Mouse (Mus musculus) forebrain, embryonic 15.5 days (tissue): Measurements from ENCODE around the gene Igsf6. TPM values are rescaled to one million over a fixed set of nuclear protein-coding genes. Genes with fewer than 3 reads are reported as not detected.
"Not testable (repeated sequence)": the region's sequence is repeated elsewhere in the genome, so short reads cannot be mapped to it uniquely, and the experiment has no call there.

Experiments used
- ATAC-seq: fragments of 200-750 bp; cut with Nextera tagmentation; replicated peaks from 2 replicates; pipeline ENCODE4 v1.8.0; 2017; ENCODE audit warnings: mild to moderate bottlenecking, moderate TSS enrichment, moderate library complexity
- H3K27ac ChIP-seq: fragments of 300-500 bp; sonication (generic); replicated peaks from 2 replicates; pipeline ENCODE4 v1.5.1; 2015; ENCODE audit warnings: mild to moderate bottlenecking, inconsistent platforms
- H3K27me3 ChIP-seq: fragments of 300-500 bp; sonication (generic); 2 replicates; pipeline ENCODE4 v1.6.1; 2015; ENCODE audit warnings: inconsistent platforms
- H3K36me3 ChIP-seq: fragments of 300-500 bp; sonication (generic); 2 replicates; pipeline ENCODE4 v1.6.1; 2015; ENCODE audit warnings: mild to moderate bottlenecking, inconsistent platforms
- H3K4me1 ChIP-seq: fragments of 300-500 bp; sonication (generic); 2 replicates; pipeline ENCODE4 v1.6.1; 2015; ENCODE audit warnings: inconsistent platforms
- H3K4me2 ChIP-seq: fragments of 300-500 bp; sonication (generic); replicated peaks from 2 replicates; pipeline ENCODE4 v1.6.1; 2015; ENCODE audit warnings: mild to moderate bottlenecking, inconsistent platforms
- H3K4me3 ChIP-seq: fragments of 300-500 bp; sonication (generic); 2 replicates; pipeline ENCODE4 v1.5.1; 2015; ENCODE audit warnings: mild to moderate bottlenecking, inconsistent platforms
- H3K9ac ChIP-seq: fragments of 300-500 bp; sonication (generic); replicated peaks from 2 replicates; pipeline ENCODE4 v1.6.1; 2015; ENCODE audit warnings: mild to moderate bottlenecking, inconsistent platforms
- H3K9me3 ChIP-seq: fragments of 300-500 bp; sonication (generic); 2 replicates; pipeline ENCODE4 v1.6.1; 2016; ENCODE audit warnings: inconsistent platforms
- WGBS: fragments of 180-500 bp; shearing (Covaris S2); methylation state at CpG from one replicate; pipeline ENCODE4 v1.1.7; 2015; ENCODE audit warnings: mixed read lengths; 5-methylcytosine and 5-hydroxymethylcytosine counted together
- polyA plus RNA-seq: library from polyadenylated mRNA; unstranded; fragments of >200 nt; fragmentation: Nextera tagmentation; extraction: Ambion mirVana; gene quantifications from 2 replicates; pipeline ENCODE4 v1.2.1, GENCODE M21; 2015

The Igsf6 gene
- polyA plus RNA-seq, 1 experiment from 2014 or later, result 0.79 TPM

GRCm38 (mm10) chr7:121045671-121046453 is 28.5 kb downstream of the Igsf6 start:
- Histone ChIP-seq H3K9ac (no peak overlapping the region), H3K4me1 (peaks cover 7% of the 10 kb centered on the region; the same call in 1 of the 2 replicates)

DNA sequence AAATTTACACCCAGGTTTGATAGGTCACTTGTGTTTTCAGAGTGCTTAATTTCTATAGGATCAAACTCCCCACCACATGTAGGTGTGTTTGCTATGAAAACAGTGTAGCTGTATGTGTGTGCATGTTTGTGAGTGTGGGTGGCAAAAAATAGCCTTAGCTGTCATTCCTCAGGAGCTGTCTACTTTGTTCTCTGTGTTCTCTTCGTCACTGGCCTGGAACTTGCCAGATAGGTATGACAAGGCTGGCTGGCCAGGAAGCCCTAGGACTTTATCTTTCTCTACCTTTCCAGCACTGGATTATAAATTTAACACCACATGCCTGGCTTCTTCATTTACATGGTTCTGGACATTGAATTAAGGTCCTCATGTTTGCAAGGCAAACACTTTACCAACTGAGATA is 30.1 kb downstream of the Igsf6 start:
- Histone ChIP-seq H3K4me3 (no peak overlapping the region), H3K27ac (no peak overlapping the region), H3K4me1 (peaks cover 15% of the 10 kb centered on the region), H3K9me3 (no peaks in the 10 kb centered on the region), H3K27me3 (no peaks in the 10 kb centered on the region), H3K9ac (no peak overlapping the region), H3K36me3 (peaks cover 9% of the 10 kb centered on the region; the same call in 1 of the 2 replicates), H3K4me2 (no peak overlapping the region)
- no peak for ATAC-seq
- 90% methylated on average over 1 of the region's 1 CpGs for WGBS

More at GRCm38 (mm10) chr7:121045671-121046453, 28.5 kb downstream of the Igsf6 start:
- H3K4me2 ChIP-seq, result no peak overlapping the region
- no peaks in the 10 kb centered on the region for H3K27me3 ChIP-seq
- H3K36me3 ChIP-seq, result peaks cover 12% of the 10 kb centered on the region; the same call in 1 of the 2 replicates
- ATAC-seq, result no peak
- H3K9me3 ChIP-seq, result no peaks in the 10 kb centered on the region
- H3K4me3 ChIP-seq, result no peak overlapping the region
- 96% methylated on average over 6 of the region's 6 CpGs for WGBS
- no peak overlapping the region for H3K27ac ChIP-seq

DNA sequence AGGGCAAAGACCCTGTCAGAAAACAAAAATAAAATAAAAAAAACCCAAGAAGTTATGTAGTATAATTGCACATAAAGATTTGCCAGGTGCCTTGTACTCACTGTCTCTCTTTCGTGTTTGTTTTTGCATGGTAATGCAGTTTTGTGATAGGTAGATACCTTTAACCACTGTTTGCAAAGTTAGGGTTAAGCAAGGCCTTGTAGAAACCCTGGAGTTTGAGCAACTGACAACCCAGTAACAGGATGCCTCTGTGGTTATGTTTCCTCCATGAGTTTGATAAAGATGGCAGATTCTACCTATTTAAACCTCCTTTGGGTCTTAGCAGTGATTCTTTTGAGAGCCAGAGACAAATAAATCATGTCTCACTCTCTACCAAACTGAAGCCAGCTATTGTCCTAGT is 30.9 kb downstream of the Igsf6 start:
- Histone ChIP-seq H3K27ac (no peak overlapping the region), H3K4me2 (no peak overlapping the region), H3K9me3 (no peaks in the 10 kb centered on the region), H3K4me3 (no peak overlapping the region), H3K36me3 (peaks cover 6% of the 10 kb centered on the region; the same call in 1 of the 2 replicates), H3K9ac (no peak overlapping the region), H3K27me3 (no peaks in the 10 kb centered on the region), H3K4me1 (peaks cover 18% of the 10 kb centered on the region)
- ATAC-seq, result no peak
- 100% methylated on average over 1 of the region's 1 CpGs for WGBS

DNA sequence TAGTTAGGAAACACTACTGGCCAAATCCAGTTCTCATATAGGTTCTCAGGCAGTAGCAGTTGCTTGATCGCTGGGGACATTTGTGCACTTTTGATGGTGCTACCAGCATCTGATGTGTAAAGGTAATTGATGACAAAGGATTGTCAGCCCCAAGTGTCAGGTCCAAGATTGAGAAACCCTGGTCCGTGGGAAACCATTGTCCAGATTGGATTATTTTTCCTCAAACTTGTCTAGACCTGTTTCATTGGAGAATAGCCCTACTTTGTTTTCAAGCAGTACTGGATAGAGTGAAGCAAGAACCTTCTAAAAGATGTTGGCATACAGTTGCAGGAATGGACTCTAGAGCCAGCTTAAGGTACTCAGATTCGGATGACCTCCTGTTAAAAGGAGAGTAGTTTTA is 31.4 kb downstream of the Igsf6 start:
- Histone ChIP-seq H3K27ac (no peak overlapping the region), H3K4me3 (no peak overlapping the region), H3K36me3 (peaks cover 1% of the 10 kb centered on the region; the same call in 1 of the 2 replicates), H3K4me2 (no peak overlapping the region), H3K9me3 (no peaks in the 10 kb centered on the region), H3K27me3 (no peaks in the 10 kb centered on the region), H3K4me1 (peaks cover 21% of the 10 kb centered on the region), H3K9ac (no peak overlapping the region)
- no peak for ATAC-seq
- WGBS, result 90% methylated on average over 3 of the region's 3 CpGs

DNA sequence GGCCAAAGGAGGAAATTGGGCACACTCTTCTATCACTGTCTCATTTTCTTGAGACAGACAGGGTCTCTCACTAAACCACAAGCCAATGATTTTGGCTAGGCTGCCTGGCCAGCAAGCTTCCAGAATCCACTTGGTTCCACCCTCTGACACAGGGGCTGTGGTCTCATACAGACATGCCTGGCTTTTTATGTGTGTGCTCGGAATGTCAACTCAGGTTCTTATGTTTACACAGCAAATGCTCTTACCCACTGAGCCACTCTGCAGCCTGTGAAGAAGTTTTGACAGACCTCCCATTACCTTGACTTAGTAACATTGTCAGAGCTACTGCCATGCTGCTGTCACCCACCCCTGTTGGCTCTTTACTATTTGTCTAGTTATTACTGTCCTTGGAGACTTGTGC is 32.4 kb downstream of the Igsf6 start:
- no peak for ATAC-seq
- Histone ChIP-seq H3K36me3 (no peaks in the 10 kb centered on the region), H3K4me1 (peaks cover 31% of the 10 kb centered on the region), H3K9ac (no peak overlapping the region), H3K27ac (no peak overlapping the region), H3K27me3 (no peaks in the 10 kb centered on the region), H3K9me3 (no peaks in the 10 kb centered on the region), H3K4me3 (no peak overlapping the region), H3K4me2 (no peak overlapping the region)
- WGBS, result 74% methylated on average over 1 of the region's 1 CpGs

GRCm38 (mm10) chr7:121040595-121040994 is 33.8 kb downstream of the Igsf6 start:
- WGBS, result 93% methylated on average over 4 of the region's 4 CpGs
- H3K4me2 ChIP-seq, result no peak overlapping the region
- no peaks in the 10 kb centered on the region for H3K9me3 ChIP-seq
- H3K27me3 ChIP-seq, result no peaks in the 10 kb centered on the region
- H3K4me1 ChIP-seq, result peaks cover 44% of the 10 kb centered on the region
- no peak overlapping the region for H3K9ac ChIP-seq
- no peak for ATAC-seq
- H3K4me3 ChIP-seq, result no peak overlapping the region
- no peak overlapping the region for H3K27ac ChIP-seq
- H3K36me3 ChIP-seq, result no peaks in the 10 kb centered on the region

DNA sequence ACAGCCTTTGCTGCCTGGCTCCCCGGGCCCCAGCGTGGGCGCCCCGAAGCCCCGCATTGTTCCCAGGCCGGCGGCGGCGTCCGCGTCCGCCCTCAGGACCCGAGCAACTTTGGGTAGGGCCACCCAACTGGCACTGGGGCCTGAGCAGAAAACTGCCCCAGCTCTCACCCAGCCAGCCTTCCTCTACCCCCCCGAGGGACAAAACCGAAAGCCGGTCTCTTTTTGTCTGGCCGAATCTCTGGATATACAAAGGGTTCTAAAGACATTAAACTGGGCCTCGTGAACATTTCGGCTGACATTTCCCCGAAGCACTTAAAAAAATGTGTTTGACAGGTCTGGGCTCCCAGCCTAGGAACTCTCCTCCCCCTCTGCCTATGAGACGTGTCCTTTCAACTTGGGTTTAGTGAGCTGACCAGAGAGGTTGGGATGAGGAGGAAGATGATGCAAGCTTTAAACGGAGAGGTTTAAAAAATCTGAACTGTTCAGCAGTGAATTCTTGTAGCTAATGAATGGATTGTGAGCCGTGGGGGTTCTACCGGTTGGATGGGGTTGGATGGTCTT is 39.1 kb downstream of the Igsf6 start:
- Histone ChIP-seq H3K4me2 (peak overlapping the region; percentile 62), H3K27ac (peak overlapping the region; percentile 97), H3K4me3 (peak overlapping the region; percentile 76), H3K27me3 (peaks cover 10% of the 10 kb centered on the region), H3K9me3 (no peaks in the 10 kb centered on the region), H3K36me3 (no peaks in the 10 kb centered on the region), H3K4me1 (peaks cover 39% of the 10 kb centered on the region), H3K9ac (peak overlapping the region; percentile 93)
- ATAC-seq, result peak; percentile 51
- under 1% methylated on average over 23 of the region's 24 CpGs for WGBS

- 0% methylated on average over 44 of the region's 63 CpGs for WGBS
- Histone ChIP-seq H3K27me3 (peaks cover 10% of the 10 kb centered on the region), H3K36me3 (no peaks in the 10 kb centered on the region), H3K9me3 (no peaks in the 10 kb centered on the region), H3K4me2 (peak overlapping the region; percentile 62), H3K27ac (peak overlapping the region; percentile 97), H3K4me1 (peaks cover 34% of the 10 kb centered on the region), H3K9ac (peak overlapping the region; percentile 93), H3K4me3 (peak overlapping the region; percentile 76)
- peak; percentile 81 for ATAC-seq
These were observed 39.7 kb downstream of the Igsf6 start for GRCm38 (mm10) chr7:121034701-121035141.

DNA sequence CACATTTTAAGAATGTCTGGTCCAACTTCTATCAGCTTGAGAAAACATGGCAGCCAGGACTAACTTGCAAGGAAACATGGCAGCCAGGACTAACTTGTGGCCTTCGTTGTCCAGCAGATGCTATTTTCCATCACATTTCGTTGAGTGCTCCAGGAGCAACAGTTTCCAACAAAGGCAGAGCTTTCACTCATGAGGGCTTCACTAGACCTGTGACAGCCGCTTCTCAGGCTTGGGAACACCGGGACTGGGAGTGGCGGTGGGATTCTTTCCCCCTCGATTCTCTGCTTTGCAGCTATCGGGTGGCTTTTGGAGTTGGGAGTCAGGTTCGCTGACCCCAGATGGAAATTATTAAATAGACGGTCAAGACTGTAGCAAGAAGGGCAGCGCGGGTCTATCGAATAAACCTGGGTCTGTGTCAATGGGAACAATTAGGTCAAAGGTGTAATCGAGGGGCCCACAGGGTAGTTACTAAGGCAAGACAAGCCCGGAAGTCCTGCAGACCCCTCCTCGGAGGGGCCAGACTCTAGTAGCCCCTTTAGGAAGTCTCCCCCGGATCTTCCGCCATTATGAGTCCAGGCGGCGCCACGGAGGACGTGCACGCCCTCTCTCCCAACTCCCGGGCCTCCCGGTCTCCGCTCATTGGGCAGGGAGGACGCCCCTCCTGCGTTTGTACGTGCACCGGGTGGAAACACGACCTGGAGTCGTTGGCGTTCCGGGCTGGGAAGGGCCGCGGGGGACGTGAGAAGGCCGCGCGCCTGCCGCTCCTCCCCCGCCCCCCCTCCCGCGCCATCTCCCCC is 40.3 kb downstream of the Igsf6 start, which contains the start of gene Mettl9:
Gene Mettl9 (plus strand): TSS at position 590 of the 797 bp plus-strand sequence.
- peaks cover 33% of the 10 kb centered on the region for H3K4me1 ChIP-seq
- peak; percentile 98 for ATAC-seq
- no peaks in the 10 kb centered on the region for H3K36me3 ChIP-seq
- peak within 1 kb of the TSS; percentile 62 for H3K4me2 ChIP-seq
- H3K4me3 ChIP-seq, result peak within 1 kb of the TSS; percentile 76
- H3K27ac ChIP-seq, result peak within 1 kb of the TSS; percentile 97
- 3% methylated on average over 35 of the region's 43 CpGs for WGBS
- peak within 1 kb of the TSS; percentile 93 for H3K9ac ChIP-seq
- no peaks in the 10 kb centered on the region for H3K9me3 ChIP-seq
- H3K27me3 ChIP-seq, result peaks cover 10% of the 10 kb centered on the region

DNA sequence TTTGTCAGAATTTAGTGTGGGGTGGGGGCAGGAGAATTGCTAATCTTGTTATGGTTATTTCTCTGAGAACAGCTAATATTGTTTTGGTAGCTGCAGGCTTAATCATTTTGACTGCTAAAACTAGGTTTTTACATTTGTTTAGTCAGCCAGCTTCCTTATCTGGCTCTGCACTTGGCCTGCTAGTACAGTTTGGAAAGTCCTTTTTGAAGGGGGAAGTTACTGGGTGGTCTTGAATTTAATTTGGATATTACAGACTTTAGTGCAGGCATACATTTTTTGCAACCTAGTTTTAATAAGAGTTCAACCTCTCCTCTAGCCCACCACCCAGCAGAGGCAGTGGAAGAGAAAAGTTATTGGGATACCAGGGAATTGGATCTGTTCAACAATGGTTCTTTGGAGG is 44.4 kb downstream of the Igsf6 start:
- not testable (repeated sequence) for ATAC-seq

GRCm38 (mm10) chr7:121026300-121026699 is 48.1 kb downstream of the Igsf6 start:
- WGBS, result 67% methylated on average over 3 of the region's 3 CpGs
- Histone ChIP-seq H3K36me3 (no peaks in the 10 kb centered on the region), H3K4me2 (no peak overlapping the region), H3K4me3 (no peak overlapping the region), H3K4me1 (no peaks in the 10 kb centered on the region), H3K9ac (no peak overlapping the region), H3K27me3 (0 out of 2 replicates have a peak, but pooled peaks cover 8% of the 10 kb centered on the region), H3K9me3 (no peaks in the 10 kb centered on the region), H3K27ac (no peak overlapping the region)
- no peak for ATAC-seq

More for the DNA sequence above, 44.4 kb downstream of the Igsf6 start:
- H3K27me3 ChIP-seq, result peaks cover 18% of the 10 kb centered on the region
- H3K9ac ChIP-seq, H3K4me1 ChIP-seq, H3K36me3 ChIP-seq, H3K4me3 ChIP-seq, H3K9me3 ChIP-seq, H3K27ac ChIP-seq, H3K4me2 ChIP-seq: not testable (repeated sequence)
